Mouse (Mus musculus): Measurements from ENCODE around the gene Hdhd3. TPM values are rescaled to one million over a fixed set of nuclear protein-coding genes. Genes with fewer than 3 reads are reported as not detected.
A peak's percentile ranks its signal among the peaks of the same experiment; 100 is the strongest.

Gene Hdhd3
- total RNA-seq, 2 experiments from 2014 or later = 5.7 to 6.6 TPM

DNA sequence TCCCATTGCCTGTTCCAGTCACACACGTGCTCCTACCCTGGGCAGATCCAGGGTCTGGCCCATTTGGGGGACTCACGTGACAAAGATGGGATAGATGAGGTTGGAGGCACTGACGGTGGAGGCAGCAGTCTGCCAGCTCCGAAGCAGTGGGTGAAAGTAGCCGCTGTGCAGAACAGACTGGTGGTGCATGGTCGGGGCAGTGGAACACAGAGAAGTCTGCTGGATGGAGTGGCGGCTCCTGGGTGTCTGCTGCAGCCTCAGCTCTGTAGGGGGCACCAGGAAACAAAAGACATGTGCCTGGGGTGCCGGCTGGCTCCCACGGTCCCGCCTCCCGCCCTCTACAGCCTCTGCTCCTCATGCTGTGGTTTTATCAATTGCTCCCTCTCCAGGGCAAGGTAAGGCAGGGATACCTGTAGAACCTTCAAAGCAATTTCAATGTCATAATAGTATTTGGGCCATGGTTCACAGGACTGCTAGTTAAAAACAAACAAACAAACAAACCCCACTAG, 10.8 kb upstream of the Hdhd3 start:
- no peak for DNase-seq
- intact Hi-C loops (cut with DNase I) = no loop called here

DNA sequence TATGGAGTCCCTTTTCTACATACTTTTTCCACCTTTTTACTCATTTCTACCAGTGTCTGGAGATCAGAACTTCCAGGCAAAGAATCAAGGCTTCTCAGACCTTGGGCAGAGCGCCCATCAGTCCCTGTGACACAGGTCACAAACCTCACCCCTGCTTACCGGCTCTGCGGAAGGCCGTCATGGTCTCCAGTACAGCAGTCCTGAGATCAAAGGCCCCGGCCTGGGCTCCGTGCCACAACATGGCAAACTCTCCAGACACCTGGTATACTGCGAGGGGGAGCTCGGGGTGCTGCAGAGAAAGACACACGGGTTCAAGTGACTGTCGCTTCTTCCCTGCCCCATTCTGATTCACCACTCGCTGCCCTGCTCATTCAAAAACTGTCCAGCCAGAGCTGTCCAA, 6.7 kb upstream of the Hdhd3 start:
- intact Hi-C loops (cut with DNase I) = no loop called here
- no peak for DNase-seq

DNA sequence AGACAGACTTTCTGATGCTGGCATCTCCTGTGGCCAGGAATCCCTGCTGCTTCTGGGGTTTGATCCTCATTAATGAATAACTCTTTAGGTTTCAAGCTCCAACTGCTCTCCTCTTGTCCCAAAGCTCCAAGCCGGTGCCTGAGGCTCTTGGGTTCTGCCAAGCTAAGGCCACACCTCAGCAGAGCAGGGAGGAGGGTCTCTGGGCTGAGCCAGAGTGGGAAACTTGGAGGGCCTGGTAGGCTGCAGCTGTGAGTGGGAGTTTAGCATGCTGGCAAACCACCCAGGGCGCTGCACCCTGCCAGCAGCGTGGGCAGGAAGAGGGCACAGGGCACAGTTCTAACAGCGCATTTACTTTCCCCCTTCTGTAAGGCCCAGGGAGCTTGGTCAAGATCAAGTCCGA, 5.6 kb upstream of the Hdhd3 start:
- intact Hi-C loops (cut with DNase I) = no loop called here

DNA sequence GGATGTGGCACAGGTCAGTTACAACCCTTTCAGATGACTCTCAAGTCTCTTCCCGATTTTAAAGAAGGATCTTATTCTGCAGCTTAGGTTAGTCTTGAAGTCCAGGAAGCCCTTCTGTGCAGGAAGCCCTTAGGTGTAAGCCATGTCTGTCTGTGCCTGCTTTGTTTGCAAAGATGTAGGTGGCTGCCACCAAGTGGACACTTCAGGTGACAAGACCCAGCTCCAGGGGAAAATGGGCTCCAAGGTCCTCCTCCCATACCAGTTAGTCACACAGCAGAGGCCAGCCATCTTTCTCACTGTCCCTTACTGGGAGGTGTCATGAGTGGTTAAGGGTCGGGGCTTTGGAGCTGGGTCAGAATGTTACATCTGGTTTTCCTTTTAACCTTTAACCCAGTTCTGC, 3.5 kb upstream of the Hdhd3 start:
- intact Hi-C loops (cut with DNase I) = no loop called here
- peak; percentile 32 for DNase-seq

More for the DNA sequence above, 5.6 kb upstream of the Hdhd3 start:
- peak; percentile 36 for DNase-seq

DNA sequence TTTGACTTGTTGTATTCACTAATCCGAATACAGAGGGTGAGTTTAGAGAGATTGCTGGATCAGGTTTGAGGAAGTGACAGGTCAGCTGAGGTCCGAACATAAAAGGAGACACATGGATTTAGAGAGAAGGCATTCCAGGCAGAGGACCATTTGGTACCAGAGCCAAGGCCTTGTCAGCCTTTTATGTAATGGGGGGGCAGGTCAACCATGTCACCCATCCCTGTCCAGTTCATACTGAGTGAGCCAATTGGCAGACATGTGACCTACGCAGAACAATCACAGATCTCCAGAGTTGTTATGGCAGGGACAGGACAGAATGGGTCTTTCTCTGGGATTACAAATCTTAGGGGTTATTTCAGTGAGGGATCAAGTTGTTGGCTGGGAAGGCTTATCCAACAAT, 2.7 kb upstream of the Hdhd3 start:
- no peak for DNase-seq
- intact Hi-C loops (cut with DNase I) = no loop called here

DNA sequence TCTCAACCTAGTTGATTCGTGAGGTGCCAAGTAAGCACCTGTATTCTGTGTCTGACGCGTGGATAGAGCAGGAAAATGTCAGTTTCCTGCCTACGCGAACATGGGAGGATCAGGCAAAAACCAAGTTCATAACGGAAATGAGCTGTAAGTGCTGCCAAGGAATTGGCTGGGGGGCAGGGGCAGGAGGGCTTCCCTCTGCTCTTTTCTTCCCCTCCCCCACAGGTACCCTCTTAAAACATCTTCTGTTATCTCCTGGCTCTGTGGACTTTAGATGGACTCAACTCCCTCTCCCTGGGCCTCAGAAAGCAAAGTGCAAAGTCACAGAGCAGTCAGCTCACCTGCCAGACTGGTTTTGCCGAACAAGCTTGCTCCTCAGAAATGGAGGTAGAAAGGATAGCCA, 298 bp downstream of the Hdhd3 start:
- DNase-seq = no peak
- intact Hi-C loops (cut with DNase I) = no loop called here

DNA sequence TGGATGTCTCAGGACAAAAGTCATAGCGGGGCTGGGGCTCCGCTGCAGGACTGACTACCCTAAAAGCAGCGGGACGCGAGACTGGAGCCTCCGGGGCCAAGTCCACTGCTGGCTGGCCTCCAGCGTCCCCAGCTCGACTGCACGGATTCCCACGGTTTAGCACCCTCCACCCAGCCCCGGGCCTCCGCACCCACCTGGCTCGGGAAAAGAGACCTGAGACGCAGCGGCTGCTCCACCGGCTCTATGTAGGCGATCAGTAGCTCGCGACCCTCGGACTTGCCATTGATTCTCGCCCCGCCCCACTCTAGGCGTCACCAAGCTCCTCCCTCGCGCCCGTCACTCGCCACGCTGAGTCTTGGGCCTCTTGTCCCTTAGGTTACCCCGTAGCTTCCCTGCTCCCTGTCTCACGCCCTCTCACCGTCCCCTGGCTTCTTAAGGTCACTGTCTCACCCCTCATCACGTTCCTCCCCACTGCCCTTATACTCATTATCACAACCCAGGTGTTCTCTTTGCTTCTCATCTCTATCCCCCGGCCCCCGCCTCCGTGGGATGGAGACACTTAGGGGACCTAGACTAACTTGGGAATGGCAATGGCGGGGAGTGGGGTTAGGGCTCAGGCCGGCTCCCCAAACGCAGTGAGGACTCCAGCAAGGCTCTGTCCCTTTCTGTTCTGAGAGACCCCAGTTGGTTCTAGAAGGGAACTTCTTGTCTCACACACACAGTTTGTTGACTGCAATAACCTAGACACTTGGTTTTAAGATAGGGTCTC, 1.1 kb downstream of the Hdhd3 start:
- intact Hi-C loops (cut with DNase I) = no loop called here
- DNase-seq = peak; percentile 91

DNA sequence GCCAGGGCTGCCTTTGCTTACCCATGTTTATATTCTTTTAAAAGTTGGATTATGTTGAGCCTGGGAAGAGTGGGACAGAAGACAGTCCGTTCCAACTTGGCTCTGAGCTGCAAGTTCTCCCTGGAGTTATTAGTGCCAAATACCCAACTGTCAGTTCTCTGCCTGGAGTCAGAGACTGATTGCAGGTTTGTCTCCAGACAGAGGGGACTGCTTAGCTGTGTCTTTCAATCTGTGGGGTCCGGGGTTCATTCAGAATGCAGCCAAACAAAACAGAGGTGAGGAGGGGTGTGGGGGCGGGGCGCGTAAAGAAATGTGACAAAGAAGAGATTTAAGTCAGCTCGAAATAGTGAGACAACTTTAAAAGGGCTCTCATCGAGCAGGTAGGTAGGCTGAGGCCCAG, 1.7 kb downstream of the Hdhd3 start:
- intact Hi-C loops (cut with DNase I) = no loop called here
- no peak for DNase-seq

DNA sequence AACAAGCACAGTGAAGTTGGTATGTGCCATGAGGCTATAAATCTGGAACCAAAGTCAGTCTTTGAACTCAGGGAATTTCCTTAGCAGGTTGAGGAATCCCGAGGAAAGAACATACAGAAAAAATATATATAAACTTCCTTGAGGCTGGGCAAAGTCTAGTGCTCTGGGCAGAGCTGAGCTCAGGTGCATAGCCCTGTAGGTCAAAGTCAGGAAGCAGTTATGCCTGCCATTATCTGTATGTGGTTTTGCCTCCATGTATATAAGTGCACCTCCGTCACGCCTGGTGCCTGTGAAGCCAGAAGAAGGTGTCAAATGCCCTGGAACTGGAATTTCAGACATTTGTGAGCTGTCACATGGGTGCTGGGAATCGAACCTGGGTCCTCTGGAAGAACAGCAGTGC, 2.5 kb downstream of the Hdhd3 start:
- intact Hi-C loops (cut with DNase I) = no loop called here
- no peak for DNase-seq

DNA sequence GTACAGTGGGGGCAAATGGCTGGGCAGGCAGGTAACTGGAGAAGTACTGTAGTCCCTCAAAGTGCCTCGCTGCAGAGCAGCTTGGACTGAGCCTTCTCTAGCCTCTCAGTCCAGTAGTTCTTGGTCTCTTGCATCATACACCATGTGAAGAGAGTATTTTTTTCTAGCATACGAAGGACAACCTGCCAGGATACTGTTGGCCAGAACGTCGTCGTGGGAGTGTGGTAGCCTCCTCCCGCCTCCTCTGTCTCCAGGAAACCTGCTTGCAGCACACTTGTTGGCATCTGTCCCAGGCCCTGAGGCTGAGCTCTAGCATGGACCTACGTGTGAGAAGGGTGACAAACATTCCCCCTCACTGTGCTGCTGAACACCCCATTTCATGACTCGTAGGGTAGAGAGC, 6.5 kb downstream of the Hdhd3 start:
- peak; percentile 34 for DNase-seq
- intact Hi-C loops (cut with DNase I) = no loop called here

DNA sequence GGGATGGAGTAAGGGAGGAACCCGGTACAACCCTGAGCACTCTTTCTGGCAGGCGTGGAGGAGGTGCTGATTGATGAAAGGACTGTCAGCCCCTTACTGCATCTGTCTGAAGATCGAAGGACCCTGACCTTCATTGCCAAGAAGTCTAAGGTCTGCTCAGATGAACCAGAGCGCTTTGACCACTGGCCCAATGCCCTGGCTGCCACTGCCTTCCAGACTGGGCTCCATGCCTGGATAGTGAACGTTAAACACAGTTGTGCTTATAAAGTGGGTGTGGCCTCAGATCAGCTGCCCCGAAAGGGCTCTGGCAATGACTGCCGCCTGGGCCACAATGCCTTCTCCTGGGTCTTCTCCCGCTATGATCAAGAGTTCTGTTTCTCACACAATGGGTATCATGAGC, 7.3 kb downstream of the Hdhd3 start:
- intact Hi-C loops (cut with DNase I) = no loop called here
- DNase-seq = peak; percentile 42

DNA sequence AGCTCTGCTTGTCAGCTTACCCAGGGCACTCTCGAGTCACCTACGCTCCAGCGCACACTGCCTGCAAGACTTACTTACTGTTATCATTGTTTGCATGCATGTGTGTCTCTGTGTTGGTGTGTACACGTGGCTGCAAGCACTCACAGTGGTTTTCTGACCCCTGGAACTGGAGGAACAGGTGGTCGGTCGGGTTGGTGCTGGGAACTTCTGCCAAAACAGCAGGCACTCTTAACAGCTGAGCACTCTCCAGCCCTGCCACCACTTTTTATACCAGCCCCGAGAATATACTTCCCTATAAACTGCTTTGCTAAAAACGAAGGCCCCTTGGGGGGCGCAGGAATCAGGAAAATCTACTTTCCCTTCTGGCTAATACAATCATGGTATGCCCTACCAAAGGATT, 9.0 kb downstream of the Hdhd3 start:
- DNase-seq = no peak
- intact Hi-C loops (cut with DNase I) = no loop called here

DNA sequence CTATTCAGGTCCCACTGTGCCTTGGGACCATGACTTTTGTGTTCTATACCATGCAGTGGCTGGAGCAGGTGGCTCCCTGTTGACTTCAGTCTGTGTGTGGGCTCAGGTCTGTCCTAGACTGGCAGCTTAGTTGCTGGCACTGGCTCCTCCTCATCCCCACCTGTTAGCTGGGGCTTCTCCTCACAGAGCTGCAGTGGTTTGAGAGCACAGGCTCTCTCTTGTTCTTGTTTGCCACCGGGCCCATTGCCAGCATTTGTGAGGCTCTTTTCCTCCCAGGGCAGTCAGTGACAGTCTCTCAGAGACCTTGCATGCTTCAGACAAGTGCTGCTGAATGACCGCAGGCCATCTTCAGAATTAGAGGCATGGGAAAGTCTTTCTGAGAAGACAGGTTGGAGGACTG, 10.6 kb downstream of the Hdhd3 start:
- DNase-seq = no peak

DNA sequence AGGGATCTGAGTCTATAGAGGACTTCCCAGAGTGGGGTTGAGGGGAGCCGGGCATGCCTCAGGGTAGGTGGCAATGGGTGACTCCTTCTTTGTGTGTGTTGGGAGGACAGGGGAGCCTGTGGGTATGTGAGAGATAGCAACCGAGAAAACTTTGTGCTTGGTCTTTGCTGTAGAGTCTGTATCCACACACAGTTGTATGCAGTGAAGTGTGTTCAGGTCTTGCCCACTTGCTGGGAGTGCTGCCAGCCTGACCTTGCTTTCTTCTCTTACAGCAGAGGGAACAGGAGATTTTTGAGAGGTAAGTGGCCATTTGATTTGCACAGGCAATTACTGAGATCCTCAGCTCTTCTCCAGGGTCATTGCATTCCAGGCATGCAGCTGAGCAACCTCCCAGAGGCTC, 15.4 kb downstream of the Hdhd3 start:
- intact Hi-C loops (cut with DNase I) = no loop called here
- DNase-seq = no peak

More for the DNA sequence above, 10.6 kb downstream of the Hdhd3 start:
- intact Hi-C loops (cut with DNase I) = no loop called here

DNA sequence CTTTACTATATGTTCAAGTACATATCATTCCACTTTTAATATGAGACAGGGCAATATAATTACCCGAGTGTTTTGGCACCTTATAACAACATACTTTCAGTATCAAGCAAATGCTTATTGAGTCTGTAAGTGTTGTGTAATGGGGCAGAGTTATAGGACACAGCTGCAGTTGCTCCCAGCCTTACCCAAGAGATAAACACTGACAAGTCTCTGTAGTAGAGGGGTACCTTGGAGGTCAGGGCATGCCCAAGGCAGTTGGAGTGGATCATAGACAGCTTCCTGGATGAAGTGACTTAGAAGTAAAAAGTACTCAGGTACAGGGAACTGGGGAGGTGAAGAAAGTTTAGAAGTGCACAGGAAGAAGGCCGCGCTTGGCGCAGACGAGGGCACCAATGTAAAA, 16.1 kb downstream of the Hdhd3 start:
- no peak for DNase-seq
- intact Hi-C loops (cut with DNase I) = no loop called here

DNA sequence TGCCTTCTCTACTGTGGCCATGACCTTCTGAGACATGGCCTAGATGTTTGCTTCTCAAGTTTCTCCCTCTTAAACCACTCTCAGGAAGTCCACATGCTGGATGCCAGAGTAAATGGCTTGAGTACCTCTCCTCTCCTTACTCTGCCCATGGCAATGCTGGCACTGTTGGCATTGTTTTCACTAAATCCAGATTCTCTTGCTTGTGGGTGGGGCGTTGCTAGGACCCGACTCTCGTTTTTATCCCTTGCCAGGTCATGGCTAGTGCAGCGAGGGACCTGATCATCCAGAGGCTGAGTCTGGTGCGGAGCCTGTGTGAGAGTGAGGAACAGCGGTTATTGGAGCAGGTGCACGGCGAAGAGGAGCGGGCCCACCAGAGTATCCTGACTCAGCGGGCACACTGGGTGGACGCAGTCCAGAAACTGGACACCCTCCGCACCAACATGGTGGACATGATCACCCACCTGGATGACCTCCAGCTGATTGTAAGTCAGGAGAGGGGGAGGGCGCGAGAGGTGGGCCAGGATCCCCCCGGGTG, 17.0 kb downstream of the Hdhd3 start:
- intact Hi-C loops (cut with DNase I) = no loop called here
- DNase-seq = no peak

DNA sequence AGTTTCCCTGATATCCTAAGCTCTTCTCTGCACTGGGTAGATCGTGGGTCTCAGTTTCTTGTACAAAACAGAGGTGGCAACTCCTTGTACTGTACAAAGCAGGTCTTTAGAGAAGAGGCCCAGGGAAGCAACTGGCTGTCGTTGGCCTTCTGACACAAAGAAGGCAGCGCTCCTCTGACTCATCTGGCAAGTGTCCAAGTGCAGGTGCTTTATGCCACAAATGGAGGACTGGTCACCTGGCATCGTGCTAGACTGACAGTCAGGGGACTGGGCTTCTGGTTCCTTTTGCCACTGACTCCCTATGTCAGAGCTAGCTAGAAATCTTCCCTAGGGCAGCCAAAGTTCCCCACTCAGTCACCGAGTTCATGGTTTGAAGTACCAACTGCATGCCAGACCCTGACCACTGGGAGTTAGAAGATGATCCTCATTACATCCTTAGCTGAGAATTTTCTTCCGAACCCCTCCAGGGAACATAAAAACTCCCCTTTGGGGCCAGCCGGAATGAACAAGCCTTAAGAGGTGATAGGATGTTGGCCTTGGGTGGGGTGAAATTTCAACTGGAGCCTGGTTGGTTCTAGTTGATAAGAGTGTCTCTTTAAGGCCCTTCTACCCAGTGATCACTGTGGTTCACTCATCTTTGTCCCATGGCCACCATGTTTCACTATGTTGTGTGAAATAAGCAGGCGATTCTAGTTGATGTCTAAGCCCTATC, 17.7 kb downstream of the Hdhd3 start:
- intact Hi-C loops (cut with DNase I) = no loop called here
- DNase-seq = no peak

DNA sequence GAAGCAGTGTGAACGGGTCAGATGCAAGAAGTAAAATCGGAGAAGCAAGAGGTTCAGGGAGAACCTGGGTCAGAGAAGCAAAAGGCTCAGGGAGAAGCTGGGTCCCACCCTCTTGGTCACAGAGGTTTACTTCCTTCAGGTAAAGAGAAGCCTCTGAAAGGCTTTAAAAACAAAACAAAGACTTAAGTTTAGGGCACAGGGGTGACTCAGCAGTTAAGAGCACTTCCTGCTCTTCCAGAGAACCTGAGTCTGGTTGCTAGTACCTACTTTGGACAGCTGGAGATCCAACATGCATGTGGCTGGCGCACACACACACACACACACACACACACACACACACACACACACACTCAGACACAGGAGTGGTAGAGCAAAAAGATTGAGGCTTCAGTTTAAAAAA, 18.3 kb downstream of the Hdhd3 start:
- intact Hi-C loops (cut with DNase I) = no loop called here
- DNase-seq = no peak

DNA sequence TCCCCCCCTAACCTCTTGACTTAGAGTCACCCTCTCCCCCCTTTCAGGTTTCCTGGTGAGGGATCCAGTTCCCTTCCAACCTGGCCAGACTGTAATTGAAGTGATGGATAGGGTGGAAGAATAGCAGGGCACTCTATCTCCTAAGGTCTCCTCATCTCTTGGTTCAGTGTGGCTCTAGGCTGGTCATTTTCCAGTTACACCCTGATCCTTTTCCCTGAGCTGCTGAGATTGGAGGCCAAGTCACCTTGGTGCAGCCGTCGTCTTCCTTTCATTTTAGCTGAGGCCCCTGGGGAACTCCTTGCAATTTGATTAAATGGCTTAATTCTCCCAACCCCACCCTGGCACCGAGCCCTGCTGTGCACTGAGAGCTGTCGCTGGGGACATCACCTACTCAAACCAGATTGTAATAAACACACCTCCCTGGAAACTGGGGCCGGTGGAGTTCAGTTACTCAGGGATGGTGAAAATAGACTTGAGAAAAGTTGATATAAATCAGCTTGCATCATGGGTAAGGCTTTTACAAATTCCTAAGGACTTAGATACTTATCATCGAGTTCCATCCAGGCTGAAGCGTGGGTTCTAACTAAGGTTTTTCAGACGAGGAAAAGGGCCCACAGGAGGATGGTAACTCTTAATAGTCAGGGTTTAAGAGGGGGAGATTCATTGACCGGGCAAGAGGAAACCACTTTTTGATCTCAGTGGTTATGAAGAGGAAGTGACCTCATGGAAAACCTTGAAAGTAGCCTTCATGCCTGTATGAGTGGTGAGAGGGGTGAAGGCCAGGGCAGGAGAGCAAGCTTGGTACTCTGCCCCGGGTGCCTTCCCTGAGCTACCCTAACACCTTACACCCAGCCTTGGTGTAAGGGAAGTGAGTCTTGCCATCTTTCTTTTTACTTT, 22.3 kb downstream of the Hdhd3 start:
- no peak for DNase-seq
- intact Hi-C loops (cut with DNase I) = no loop called here

DNA sequence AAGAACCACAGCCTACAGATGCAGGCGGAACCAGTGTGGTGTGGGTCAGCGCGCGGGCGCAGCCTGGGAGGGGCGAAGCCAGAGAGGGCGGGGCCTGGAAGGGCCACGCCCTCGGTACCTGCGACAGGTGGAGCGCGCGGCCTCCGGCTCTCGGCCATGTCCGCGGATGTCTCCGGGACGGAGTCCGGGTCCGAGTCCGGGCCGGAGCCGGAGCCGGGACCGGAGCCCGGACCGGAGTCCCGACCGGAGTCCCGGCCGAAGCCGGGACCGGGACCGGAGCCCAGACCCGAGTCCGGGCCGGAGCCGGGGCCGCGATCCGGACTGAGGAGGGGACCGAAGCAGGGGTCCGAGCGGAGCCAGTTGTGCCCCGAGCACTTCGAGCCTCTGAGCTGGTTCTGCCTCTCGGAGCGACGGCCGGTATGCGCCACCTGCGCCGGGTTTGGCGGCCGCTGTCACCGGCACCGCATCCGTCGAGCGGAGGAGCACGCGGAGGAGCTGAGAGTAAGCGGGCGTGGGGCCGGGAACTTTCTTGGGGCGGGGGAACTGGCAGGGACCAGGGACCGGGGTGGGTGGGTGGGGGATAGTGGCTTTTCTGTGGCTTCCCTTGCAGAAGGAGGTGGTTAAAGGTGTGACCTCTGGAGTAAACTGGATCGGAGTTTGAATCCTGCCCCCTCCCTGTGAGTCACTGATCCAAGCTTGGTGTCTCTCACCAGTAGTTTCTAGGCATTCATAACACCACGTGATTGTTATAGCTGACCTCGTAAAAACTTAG, 23.1 kb downstream of the Hdhd3 start, which contains the start of gene Bspry:
Gene Bspry (plus strand): TSS at position 117 of the 772 bp plus-strand sequence.
- intact Hi-C loops (cut with DNase I) = no loop called here
- no peak for DNase-seq
